Mouse (Mus musculus) adrenal gland, postnatal 14 days (tissue): ENCODE data around the gene Rpl23a. TPM values are rescaled to one million over a fixed set of nuclear protein-coding genes. Genes with fewer than 3 reads are reported as not detected.

Experiments
- DNase-seq: peaks from one replicate; pipeline ENCODE4 v3.0.0; 2021; ENCODE audit warnings: mixed read lengths
- long read RNA-seq, 2 experiments: library from polyadenylated mRNA; stranded (forward); transcript quantifications; one replicate each; pipeline ENCODE4 v2.0.0; 2021
- total RNA-seq: library from RNA; stranded (reverse); gene quantifications from 2 replicates; pipeline ENCODE4 v1.2.3, GENCODE M21; 2021

Gene Rpl23a
- 1,759 and 1,890 TPM in 2 replicates for total RNA-seq
- long read RNA-seq, experiment 1, transcript Rpl23a-201 (5 exons, 560 nt): major isoform, 303 of 315 reads
- long read RNA-seq, experiment 1, transcript Rpl23a-202 (4 exons, 588 nt): minor isoform, 8 of 315 reads
- long read RNA-seq, experiment 1, partial matches to known transcripts: 0 of 315 reads
- long read RNA-seq, experiment 1, other reads (novel, unspliced or antisense): 4 of 315 reads
- long read RNA-seq, experiment 2, transcript Rpl23a-202 (4 exons, 588 nt): minor isoform, 8 of 311 reads
- long read RNA-seq, experiment 2, transcript Rpl23a-201 (5 exons, 560 nt): major isoform, 302 of 311 reads
- long read RNA-seq, experiment 2, partial matches to known transcripts: 0 of 311 reads
- long read RNA-seq, experiment 2, other reads (novel, unspliced or antisense): 1 of 311 reads

- peak; percentile 85 for DNase-seq
Observed at GRCm38 (mm10) chr11:78182961-78183844, at the start of gene Rpl23a. Gene Rpl23a (minus strand): TSS chr11:78183584.

- DNase-seq: no peak
Observed at GRCm38 (mm10) chr11:78231518-78231917, 48.1 kb upstream of the Rpl23a start.

- DNase-seq: no peak
Observed at GRCm38 (mm10) chr11:78223586-78223985, 40.2 kb upstream of the Rpl23a start.

DNA sequence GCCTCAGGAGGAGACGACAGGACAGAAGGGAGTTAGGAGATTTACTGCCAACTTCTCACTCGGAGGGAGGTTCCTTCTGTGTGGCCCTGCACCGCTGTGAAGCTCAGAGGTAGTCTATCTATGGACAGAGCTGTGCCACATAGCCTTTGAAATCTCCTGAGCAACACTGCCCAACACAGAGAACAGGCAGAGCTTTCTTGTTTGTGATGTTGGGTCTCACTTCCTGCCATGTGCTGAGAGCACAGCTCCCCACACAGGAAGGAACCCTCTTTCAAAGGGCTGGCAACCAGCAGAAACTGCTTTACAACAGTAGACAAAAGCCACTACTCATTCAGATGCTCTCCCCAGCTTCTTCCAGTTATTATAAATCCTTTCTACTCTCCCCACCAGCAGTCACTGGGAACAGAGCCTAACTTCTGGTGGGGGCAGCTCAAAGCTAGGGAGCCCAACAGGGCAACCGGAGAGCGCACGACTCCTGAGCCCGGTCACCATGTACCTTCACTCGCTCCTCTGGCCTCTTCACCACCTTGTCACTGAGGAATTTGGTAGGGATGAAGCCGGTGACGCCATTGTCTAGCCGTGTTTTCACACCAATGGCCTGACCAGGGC, 32.4 kb upstream of the Rpl23a start:
- DNase-seq: no peak

GRCm38 (mm10) chr11:78213086-78213817, 29.9 kb upstream of the Rpl23a start:
- no peak for DNase-seq

GRCm38 (mm10) chr11:78211513-78211912, 28.1 kb upstream of the Rpl23a start:
- no peak for DNase-seq

GRCm38 (mm10) chr11:78210615-78211014, 27.2 kb upstream of the Rpl23a start:
- DNase-seq: peak; percentile 56

- peak; percentile 54 for DNase-seq
Observed at GRCm38 (mm10) chr11:78209886-78210285, 26.5 kb upstream of the Rpl23a start.

DNA sequence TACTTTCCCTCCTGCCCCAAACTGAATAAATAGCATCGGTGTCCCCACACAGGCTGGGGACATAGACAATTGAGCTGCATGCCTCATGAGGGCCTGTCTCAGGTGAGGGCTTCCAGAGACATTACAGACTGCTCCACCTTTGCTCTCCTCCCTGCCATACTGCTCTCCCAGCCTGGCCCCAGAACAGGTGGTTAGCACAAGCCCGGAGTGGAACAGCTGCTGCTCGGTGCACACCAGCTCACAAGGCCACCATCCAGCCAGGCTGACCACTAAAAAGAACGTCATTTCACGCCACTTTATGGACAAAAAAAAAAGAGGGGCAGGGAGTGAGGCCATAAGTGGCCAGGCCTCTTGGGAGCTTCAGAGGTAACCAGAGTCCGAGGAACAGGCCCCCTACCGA, 23.8 kb upstream of the Rpl23a start:
- DNase-seq: no peak

DNA sequence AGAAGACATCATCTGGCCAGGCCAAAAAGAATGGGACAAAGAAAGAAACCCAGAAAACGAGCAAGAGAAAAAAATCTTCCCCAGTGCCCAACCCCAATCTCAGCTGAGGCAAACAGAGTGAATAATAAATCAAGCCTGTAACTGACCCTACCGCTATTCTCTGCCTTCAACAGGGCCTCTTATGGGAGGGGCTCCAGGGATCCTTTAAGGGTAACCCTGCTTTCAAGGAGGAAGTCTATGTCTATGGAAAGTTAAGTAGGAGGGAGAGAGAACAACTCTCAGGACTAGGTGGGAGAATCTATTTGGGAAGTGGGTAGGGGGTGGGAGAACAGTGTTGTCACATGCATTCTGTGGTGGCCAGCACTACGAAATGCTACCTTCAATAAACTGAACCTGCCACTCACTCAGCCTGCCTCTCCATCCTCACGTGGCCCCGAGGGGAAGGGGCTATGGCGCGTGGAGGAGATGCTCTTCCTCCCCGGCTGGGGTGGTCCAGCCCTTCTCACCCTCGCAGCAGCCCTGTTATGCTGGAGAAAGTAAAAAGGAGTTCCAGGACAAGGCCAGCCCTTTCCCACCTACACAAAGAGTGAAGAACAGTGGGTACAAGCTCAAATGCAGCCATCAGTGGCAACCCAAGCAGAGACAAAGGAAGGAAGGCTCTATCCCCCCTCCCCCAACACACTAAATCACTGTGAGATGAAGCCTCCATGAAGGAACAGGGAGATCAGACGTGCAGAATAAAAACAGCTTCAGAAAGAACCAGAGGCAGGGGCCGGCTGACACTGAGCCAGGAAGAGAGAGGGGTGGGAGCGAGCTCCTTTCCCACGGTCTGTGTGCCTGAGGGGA, 22.2 kb upstream of the Rpl23a start:
- DNase-seq: no peak

DNA sequence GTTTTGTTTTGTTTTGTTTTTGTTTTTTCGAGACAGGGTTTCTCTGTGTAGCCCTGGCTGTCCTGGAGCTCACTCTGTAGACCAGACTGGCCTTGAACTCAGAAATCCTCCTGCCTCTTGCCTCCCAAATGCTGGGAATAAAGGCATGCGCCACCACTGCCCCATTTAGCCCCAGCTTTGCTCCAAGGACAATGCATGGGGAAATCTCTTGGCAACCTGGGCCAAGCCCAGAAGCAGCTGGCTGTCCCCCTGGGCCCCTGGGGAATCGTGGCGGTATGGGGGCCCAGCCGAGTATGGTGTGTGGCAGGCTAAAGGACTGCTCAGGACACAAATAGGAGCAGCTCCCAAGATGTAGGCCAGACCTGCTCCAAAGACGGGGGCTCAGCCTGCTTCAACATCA, 20.9 kb upstream of the Rpl23a start:
- DNase-seq: peak; percentile 58

GRCm38 (mm10) chr11:78202372-78202771, 19.0 kb upstream of the Rpl23a start:
- DNase-seq: no peak

DNA sequence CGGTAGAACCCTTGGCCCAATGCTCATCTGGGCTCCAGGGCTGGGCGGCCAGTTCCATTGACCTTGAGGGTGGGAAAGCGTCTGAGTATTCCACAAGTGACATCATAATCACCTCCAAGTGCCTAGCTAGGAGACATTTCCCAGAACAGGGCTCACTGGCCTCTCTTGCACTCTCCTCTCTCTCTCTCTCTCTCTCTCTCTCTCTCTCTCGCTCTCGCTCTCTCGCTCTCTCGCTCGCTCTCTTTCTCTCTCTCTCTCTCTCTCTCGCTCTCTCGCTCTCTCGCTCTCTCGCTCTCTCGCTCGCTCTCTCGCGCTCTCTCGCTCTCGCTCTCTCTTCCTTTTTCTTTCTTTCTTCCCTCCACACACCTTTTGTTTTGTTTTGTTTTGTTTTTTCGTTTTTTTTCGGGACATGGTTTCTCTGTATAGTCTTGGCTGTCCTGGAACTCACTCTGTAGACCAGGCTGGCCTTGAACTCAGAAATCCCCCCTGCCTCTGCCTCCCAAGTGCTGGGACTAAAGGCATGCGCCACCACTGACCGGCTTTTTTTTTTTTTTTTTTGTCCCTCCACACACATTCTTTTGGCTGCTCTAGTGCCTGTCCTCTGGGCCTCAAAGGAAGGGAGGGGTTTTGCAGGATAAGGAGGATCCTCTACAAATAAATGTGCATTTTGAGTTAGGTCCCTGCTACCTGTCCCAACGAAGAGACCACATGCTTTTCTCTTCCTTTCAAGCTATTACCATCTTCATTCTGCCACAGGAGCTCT, 11.9 kb upstream of the Rpl23a start:
- DNase-seq: no peak

DNA sequence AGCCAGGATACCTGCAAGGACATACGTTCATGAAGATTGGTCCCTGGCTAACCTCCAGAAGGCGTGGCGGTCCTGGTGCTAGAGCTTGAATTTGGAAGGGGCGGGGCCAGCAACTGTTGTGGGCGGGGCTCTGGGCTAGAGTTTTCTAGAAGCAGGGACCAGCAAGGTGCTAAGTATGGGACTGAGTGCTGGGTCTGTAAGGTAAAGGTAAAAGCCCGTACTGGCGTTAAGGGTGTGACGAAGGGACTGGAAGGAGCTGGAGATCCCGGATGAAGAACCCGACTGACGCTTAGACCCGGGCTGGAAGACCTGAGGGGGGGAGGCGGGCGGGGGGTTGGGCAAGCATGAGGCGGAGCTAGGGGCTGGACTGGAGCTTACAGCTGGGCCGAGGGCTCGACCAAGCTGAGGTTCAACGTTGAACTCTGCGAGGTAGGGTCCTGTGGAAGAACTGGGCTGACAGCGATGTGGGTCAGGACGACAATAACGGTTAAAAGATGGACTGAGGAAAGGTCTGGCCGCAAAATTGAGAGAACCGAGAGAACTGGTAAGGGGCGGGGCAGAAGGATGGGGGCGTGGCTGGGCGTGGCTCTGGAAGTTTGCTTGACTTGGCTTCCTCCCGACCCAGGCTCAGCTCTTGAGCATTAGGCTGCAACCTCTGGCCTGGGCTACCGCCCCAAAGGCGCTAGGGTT, 11.2 kb upstream of the Rpl23a start:
- peak; percentile 90 for DNase-seq

- no peak for DNase-seq
Observed at GRCm38 (mm10) chr11:78193113-78193512, 9.7 kb upstream of the Rpl23a start, which contains the start of gene Proca1. Gene Proca1 (plus strand): TSS chr11:78193392.

DNA sequence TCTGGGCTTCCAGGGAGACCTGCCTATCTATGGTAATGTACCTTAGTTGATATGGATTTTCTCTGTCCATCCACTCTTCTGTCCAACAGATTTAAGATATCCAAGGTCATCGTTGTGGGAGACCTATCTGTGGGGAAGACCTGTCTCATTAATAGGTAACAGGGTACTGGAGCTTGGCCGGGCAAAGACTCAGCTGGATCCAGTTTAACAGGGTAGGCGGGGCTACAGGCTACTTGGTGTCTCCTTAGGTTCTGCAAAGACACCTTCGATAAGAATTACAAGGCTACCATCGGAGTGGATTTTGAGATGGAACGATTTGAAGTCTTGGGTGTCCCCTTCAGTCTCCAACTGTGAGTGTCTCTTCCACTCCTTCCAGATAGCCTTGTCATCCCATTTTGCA, 6.7 kb upstream of the Rpl23a start:
- no peak for DNase-seq

GRCm38 (mm10) chr11:78189234-78190040, 6.1 kb upstream of the Rpl23a start:
- DNase-seq: peak; percentile 87

- peak; percentile 92 for DNase-seq
Observed at GRCm38 (mm10) chr11:78188331-78189233, 5.2 kb upstream of the Rpl23a start, which contains the start of gene Rab34. Gene Rab34 (plus strand): TSS chr11:78188430.
